Mouse (Mus musculus) 416B (cell line): ENCODE measurements at regions not wholly inside any gene's neighbourhood (a gene's known extent, or its start where the extent isn't known, plus 50 kb on each side); places are given as distances from the start of the nearest gene placed in this dataset.

Experiments
- DNase-seq: peaks from one replicate; pipeline ENCODE4 v3.0.0; 2011; ENCODE audit warnings: low read depth

DNA sequence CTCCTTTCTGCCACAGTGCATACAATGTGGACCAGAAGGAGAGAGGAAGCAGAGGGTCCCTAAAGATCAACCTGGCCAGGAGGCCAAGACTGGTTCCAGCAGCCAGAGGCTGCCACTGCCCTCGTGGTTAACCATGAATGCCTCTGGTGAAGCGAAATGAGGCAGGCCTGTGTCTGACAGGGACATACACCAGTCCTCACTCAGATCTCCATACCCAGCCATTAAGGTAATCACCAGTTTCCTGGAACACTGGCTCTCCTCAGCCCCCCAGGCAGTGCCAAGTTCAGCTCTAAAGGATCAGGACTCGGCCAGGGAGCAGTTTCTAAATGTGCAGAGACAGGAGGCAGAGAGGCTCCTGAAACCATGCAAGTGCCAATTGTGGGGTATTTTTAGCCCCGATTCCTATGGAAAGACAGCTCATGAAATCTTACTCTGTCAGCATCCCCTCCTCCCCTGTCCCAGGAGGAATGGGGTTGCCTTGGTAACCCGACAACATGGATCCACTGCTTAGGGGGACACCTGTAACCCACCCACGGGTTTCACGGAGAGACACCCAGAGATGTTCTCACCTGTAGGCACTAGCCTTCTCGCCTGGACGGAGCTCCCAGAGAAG lies 103.6 kb downstream of the Ier5 start:
- no peak for DNase-seq

DNA sequence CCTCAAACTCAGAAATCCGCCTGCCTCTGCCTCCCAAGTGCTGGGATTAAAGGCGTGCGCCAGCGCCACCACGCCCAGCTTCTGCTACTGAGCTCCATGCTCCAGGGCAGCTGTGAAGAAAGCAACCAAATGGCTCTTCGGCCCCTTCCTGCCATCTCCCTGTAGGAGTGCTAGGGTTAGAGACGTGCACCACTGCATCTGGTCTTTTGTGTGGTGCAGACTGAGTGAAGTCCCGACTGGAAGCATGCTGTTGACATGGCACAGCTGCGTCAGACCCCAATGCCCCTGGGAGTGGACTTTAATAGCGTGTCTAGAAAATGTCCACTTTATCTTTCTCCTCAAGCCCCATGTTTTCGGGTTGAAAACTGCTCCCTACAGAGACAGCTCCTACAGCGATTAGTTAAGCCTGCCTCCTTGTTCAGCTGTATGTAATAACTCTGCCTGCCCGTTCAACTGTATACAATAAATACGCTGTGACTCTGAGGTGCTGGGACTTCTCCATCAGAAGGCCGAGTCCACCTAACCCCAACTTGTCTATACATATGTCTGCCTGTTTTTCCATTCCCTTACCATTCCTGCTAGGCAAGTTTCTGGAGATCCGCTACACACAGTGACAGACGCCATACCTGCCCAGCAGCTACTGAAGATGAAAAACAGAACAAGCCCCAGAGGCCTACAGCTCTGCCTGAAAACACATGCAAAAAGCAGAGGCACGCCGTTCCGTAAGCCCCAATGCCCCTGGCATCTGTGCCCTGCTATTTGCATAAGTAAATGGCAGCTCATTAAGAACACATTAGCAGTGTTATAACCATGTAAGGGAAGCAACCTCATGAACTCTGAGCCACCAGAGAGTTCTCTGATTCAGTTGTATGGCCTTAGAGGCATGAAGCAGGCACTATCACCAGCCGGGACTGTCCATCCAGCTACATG lies 105.2 kb downstream of the Ier5 start:
- DNase-seq, result no peak

DNA sequence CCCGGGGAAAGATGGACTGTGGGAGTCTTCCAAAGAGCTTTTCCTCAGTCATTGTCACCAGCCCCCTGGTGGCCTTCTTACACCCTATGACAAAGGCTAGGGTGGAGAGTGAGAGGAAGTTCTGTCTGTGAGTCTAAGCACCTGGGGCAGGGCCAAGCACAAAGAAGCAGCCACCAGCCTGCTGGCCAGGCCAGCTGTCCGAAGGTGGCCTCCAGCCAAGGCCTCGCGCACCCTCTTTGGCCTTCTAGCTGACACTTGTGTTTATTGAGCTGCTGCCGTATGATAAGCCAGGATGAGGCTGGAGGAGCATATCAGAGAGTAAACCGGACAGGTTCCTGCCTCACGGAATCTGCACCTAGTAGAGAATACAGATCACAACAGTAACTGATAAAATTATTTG lies 99.0 kb upstream of the Cacna1e start:
- DNase-seq, result no peak

DNA sequence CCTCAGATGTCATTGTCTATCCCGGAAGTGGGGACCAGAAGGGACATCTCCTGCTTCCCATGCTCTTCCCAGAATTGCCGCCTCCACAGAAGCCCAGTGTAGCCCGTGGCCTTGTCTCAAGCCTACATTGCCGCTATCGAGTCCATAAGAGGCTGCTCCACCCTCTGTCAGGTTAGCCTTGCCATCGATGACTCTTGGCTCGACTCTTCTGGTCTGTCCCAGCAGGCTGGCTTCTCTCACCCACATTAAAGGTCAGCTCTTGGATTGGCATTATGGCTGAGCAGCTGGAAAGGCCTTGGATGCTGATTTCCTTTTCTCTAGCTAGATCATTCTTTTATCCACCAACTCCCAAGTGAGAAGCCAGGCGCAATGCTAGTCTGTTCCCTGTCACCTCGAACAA lies 98.5 kb upstream of the Cacna1e start:
- DNase-seq, result no peak

DNA sequence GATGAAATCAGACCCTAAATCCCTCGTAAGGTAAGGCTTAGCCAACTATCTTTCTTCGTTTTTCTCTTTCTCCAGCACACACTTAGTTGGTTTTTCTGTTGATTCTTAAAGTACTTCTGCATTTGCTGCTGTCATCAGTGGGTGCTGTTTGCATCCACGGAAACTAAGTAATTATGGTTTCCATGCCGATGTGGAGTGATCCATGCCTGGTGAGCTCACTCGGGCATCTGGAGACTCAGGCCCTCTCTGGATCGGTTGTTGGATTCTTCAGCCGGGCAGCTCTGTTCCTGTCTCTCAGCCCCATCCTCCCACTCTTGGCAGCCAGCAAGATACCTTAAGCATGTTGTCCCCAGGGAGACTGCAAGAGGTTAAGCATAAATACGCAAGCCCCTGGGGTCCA lies 97.4 kb upstream of the Cacna1e start:
- no peak for DNase-seq

DNA sequence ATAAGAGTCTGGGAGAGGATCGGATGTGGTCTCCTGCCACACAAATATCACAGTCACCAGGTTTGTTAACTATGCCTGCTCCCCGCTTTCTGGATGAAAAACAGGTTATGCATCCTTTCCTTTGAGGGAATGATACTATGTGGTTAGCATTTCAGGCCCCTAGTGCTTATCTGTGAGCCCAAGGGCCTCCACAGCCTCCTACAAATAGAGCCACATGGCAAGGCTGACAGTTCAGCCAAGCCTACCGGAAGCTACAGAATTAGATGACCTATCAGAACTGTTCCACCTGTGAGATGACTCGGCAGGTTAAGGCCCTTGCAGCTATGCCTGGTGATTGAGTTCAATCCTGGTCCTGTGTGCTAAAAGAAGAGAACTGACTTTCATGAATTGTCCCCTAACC lies 91.4 kb upstream of the Cacna1e start:
- DNase-seq, result no peak

DNA sequence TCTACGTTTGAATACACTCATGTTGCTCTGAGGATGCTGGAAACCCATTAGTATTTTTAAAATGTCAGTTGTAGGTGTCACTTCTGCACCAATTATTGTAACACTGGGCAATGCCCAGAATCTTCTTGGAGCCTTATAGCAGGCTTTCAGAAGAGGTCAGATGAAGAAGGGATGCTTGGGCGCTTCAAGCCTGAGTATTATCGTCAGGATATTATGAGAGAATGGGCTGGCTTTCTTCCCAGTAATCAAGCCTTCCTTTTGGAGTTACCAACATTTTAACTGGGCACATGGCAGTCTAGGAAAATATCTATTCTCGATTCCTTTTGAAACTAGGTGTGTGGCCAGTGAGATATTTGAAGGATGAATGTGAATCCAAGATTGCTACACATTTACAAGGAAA lies 77.0 kb upstream of the Cacna1e start:
- no peak for DNase-seq

DNA sequence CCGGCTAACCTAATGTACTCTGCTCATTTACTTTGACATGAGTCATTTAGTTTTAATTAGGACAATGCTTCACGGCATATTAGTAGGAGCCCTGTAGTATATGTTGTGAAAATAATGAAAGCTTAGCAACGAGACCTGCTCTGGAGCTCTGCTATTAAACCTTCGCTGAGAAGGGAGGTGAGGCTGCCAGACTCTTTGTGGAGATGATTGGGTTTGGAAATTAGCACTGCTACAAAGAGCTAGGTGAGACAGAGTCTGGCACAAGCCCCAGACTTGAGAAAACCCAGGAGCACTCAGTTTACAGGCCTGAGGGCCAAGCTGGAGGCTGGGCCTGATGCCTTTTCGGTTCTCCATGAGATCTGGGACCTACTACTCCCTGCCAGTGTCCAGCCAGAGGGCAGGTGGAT lies 72.3 kb upstream of the Cacna1e start:
- no peak for DNase-seq

DNA sequence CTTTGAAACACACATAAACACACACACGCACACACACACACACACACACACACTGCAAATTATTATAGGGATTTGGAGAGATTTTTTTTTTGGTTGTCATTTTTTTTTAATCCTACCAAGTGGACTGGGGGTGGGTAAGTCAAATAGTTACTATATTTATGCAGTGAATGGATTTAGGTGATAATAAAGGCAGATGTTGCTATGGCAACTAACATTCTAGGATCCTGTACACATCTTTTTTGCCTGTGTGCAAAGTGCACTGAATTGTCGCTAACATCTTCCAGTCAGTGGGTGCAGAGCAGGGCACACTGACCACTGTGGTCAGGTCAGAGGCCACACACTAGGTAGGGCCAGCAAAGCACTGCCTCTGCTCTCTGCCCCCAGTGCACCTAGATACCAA lies 68.4 kb upstream of the Cacna1e start:
- DNase-seq, result no peak
